Mouse (Mus musculus) ES-E14 (cell line): ENCODE measurements around the gene Gcc2. TPM values are rescaled to one million over a fixed set of nuclear protein-coding genes. Genes with fewer than 3 reads are reported as not detected.

Source experiments
- DNase-seq: peaks from one replicate; pipeline ENCODE4 v3.0.0-alpha.2; 2013; ENCODE audit warnings: low read depth, low spot score
- H3K27ac ChIP-seq: 2 replicates; pipeline ENCODE4 v1.5.1; 2012; ENCODE audit warnings: low read depth, mild to moderate bottlenecking, low read length, moderate library complexity, mixed read lengths; ENCODE audit not compliant: poor library complexity, insufficient read depth, severe bottlenecking
- H3K36me3 ChIP-seq: 2 replicates; pipeline ENCODE4 v1.6.1; 2012; ENCODE audit warnings: mild to moderate bottlenecking, low read length, moderate library complexity, mixed read lengths; ENCODE audit not compliant: control insufficient read depth, poor library complexity, insufficient read depth, severe bottlenecking
- H3K4me1 ChIP-seq, 2 experiments: fragments of 150-350 bp in 1 of 2; sonication (generic) in 1 of 2; 2 replicates each; pipeline ENCODE4 v1.6.1; 2012; ENCODE audit warnings: low read length in 2 of 2, mild to moderate bottlenecking in 1 of 2, mixed read lengths in 1 of 2; ENCODE audit not compliant: control insufficient read depth in 2 of 2, insufficient read depth in 2 of 2, poor library complexity in 1 of 2
- H3K4me3 ChIP-seq, 2 experiments: fragments of 150-350 bp in 1 of 2; sonication (generic) in 1 of 2; 2 replicates each; pipeline ENCODE4 v1.5.1; 2012; ENCODE audit warnings: low read length in 2 of 2, low read depth in 1 of 2, mild to moderate bottlenecking in 1 of 2, mixed read lengths in 1 of 2; ENCODE audit not compliant: insufficient read depth in 1 of 2, poor library complexity in 1 of 2, severe bottlenecking in 1 of 2
- H3K9ac ChIP-seq: 2 replicates; pipeline ENCODE4 v1.6.1; 2012; ENCODE audit warnings: low read depth, mild to moderate bottlenecking, low read length, mixed read lengths; ENCODE audit not compliant: poor library complexity, insufficient read depth, severe bottlenecking
- H3K9me3 ChIP-seq: fragments of 150-350 bp; sonication (generic); 2 replicates; pipeline ENCODE4 v1.6.1; 2012; ENCODE audit warnings: low read depth, mild to moderate bottlenecking, low read length; ENCODE audit not compliant: control insufficient read depth, insufficient read depth
- CHD2 ChIP-seq: IDR thresholded peaks from 2 replicates; pipeline ENCODE4 v1.6.1; 2014; ENCODE audit warnings: mild to moderate bottlenecking, low read depth, low read length, inconsistent platforms
- HCFC1 ChIP-seq: IDR thresholded peaks from 2 replicates; pipeline ENCODE4 v1.6.1; 2012; ENCODE audit warnings: low read length, inconsistent platforms, borderline replicate concordance; ENCODE audit not compliant: insufficient read depth
- MAFK ChIP-seq: IDR thresholded peaks from 2 replicates; pipeline ENCODE4 v1.6.1; 2014; ENCODE audit warnings: mild to moderate bottlenecking, low read depth, low read length, inconsistent platforms; ENCODE audit not compliant: insufficient read depth
- ZC3H11A ChIP-seq: IDR thresholded peaks from 2 replicates; pipeline ENCODE4 v1.6.1; 2012; ENCODE audit warnings: low read depth, mild to moderate bottlenecking, inconsistent platforms, low read length, borderline replicate concordance
- ZNF384 ChIP-seq: IDR thresholded peaks from 2 replicates; pipeline ENCODE4 v1.6.1; 2012; ENCODE audit warnings: low read depth, low read length, inconsistent platforms
- in situ Hi-C, 2 experiments: fragments of 600-800 bp; cut with MboI; formaldehyde crosslinking; loops; one replicate each; pipeline ENCODE4 v1.15.1; 2025; ENCODE audit warnings: low sequenced_read_pairs in 2 of 2, inconsistent platforms in 1 of 2; ENCODE audit not compliant: unreplicated experiment in 2 of 2
- total RNA-seq: library from RNA; depleted of rRNA; stranded (reverse); fragments of 300-350 nt; gene quantifications from 2 replicates; pipeline ENCODE4 v1.2.3, GENCODE M21; 2012; rRNA removed

Gene Gcc2
- total RNA-seq, 1 experiment: 19.6 TPM

DNA sequence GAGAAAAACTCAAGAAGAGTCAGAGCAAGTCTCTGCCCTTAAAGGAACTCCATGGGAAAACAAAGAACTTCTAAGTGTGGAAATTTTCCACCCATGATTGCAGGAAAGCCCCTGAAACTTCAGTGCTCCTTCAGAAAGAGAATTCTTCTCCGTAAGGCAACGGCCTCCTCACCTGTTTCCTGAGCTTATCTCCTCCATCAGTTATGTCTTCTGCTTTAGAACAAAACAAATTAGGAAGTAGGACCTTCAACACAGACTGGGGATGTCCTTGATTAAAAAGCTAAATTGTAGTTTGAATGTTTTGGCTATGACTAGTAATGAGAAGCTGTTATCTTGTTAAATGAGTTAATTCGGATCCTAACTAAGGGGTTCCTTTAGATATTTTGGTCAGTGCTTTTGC lies 88.3 kb downstream of the Gcc2 start:
- no peak overlapping the region for H3K27ac ChIP-seq
- no peak for DNase-seq
- H3K36me3 ChIP-seq: no peaks in the 10 kb centered on the region
- no peak overlapping the region for H3K9ac ChIP-seq
- in situ Hi-C loops: no loop called here
- no peaks in the 10 kb centered on the region for H3K9me3 ChIP-seq
- TF ChIP-seq HCFC1 (no peak), MAFK (no peak)
- no peak overlapping the region for H3K4me3 ChIP-seq
- peaks cover 3 to 8% of the 10 kb centered on the region in 2 experiments; a peak in 1 of 4 replicates for H3K4me1 ChIP-seq

GRCm38 (mm10) chr10:58350600-58350999 lies 95.3 kb downstream of the Gcc2 start:
- Histone ChIP-seq H3K9ac (no peak overlapping the region), H3K9me3 (no peaks in the 10 kb centered on the region), H3K27ac (no peak overlapping the region), H3K4me3 (no peak overlapping the region), H3K36me3 (no peaks in the 10 kb centered on the region), H3K4me1 (peaks cover 5 to 6% of the 10 kb centered on the region in 2 experiments; a peak in 2 of 4 replicates)
- in situ Hi-C loops: no loop called here
- no peak for DNase-seq
- TF ChIP-seq CHD2: no peak
- TF ChIP-seq ZC3H11A: no peak
- no peak for TF ChIP-seq HCFC1
- no peak for TF ChIP-seq MAFK

DNA sequence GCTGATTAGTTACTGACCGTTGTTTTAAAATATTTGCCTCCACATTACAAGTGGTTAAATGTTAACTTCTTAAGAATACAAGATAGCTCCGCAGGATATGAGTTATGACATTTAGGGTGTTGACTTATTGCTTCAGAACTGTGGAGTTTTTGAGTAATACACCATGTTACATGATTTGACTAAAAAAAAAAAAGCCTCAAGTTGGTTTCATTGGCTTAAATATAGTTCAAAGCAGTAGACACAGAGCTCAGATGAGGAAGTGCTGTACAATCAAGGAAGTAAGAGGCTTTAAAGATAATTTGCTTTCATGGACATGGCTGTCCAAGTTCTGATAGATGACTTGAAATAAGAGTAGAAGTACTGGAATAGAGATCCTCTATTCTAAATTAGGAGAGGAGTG lies 96.4 kb downstream of the Gcc2 start:
- Histone ChIP-seq H3K27ac (no peak overlapping the region), H3K4me3 (no peak overlapping the region), H3K4me1 (peaks cover 2 to 8% of the 10 kb centered on the region in 2 experiments; a peak in 2 of 4 replicates), H3K36me3 (no peaks in the 10 kb centered on the region), H3K9me3 (no peaks in the 10 kb centered on the region), H3K9ac (no peak overlapping the region)
- DNase-seq: no peak
- in situ Hi-C loops: no loop called here
- TF ChIP-seq MAFK (no peak), ZNF384 (no peak), HCFC1 (no peak), ZC3H11A (no peak), CHD2 (no peak)

- Histone ChIP-seq H3K4me3 (no peak overlapping the region), H3K9ac (no peak overlapping the region), H3K9me3 (no peaks in the 10 kb centered on the region), H3K27ac (no peak overlapping the region), H3K36me3 (no peaks in the 10 kb centered on the region), H3K4me1 (peaks cover 2 to 8% of the 10 kb centered on the region in 2 experiments; a peak in 2 of 4 replicates)
- in situ Hi-C loops: no loop called here
- DNase-seq: no peak
- TF ChIP-seq HCFC1 (no peak), ZC3H11A (no peak), CHD2 (no peak), ZNF384 (no peak), MAFK (no peak)
Measured at GRCm38 (mm10) chr10:58352364-58352763, 97.1 kb downstream of the Gcc2 start.

DNA sequence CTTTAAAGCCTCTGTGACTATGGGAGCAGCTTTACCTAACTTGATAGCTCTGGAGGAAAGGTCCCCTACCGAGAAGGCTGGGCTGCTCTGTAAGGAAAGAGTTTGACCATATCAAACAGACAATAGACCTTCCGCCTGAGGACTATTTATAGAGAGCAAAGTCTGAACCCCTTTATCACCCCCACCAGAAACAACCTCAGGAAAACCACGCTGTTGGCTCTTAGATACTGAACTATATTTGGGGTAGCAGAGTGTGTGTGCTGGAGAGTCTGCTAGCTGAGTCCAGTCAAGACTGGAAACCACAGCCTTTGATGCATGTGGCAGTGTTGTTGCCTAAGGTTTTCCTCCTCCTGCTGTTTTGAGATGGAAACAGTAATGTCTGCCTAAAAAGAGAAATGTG lies 99.3 kb downstream of the Gcc2 start:
- no peaks in the 10 kb centered on the region for H3K36me3 ChIP-seq
- in situ Hi-C loops: no loop called here
- peaks cover 2 to 8% of the 10 kb centered on the region in 2 experiments; a peak in 2 of 4 replicates for H3K4me1 ChIP-seq
- no peak overlapping the region for H3K27ac ChIP-seq
- TF ChIP-seq ZNF384 (no peak), HCFC1 (no peak), MAFK (no peak), CHD2 (no peak), ZC3H11A (no peak)
- no peak overlapping the region for H3K9ac ChIP-seq
- H3K9me3 ChIP-seq: no peaks in the 10 kb centered on the region
- H3K4me3 ChIP-seq: no peak overlapping the region
- DNase-seq: no peak

Other genes with a start within 250 kb of the Gcc2 start
- 2.2 and 3.5 TPM in 2 replicates for gene AW822073, start 30.6 kb upstream of the Gcc2 start, total RNA-seq
- gene Duxf3, start 22.8 kb upstream of the Gcc2 start, total RNA-seq: 2.7 and 3.1 TPM in 2 replicates
- gene Gm4981, start 18.8 kb upstream of the Gcc2 start, total RNA-seq: 0.21 and 0.40 TPM in 2 replicates
- gene Lims1, start 68.0 kb downstream of the Gcc2 start, total RNA-seq: 51.0 and 59.8 TPM in 2 replicates
- 108 and 124 TPM in 2 replicates for gene Ranbp2, start 191.4 kb downstream of the Gcc2 start, total RNA-seq
- gene Ccdc138, start 242.5 kb downstream of the Gcc2 start, total RNA-seq: 6.6 and 8.0 TPM in 2 replicates